Mouse (Mus musculus): ENCODE data around the gene Nav2.

Nav2 gene

DNA sequence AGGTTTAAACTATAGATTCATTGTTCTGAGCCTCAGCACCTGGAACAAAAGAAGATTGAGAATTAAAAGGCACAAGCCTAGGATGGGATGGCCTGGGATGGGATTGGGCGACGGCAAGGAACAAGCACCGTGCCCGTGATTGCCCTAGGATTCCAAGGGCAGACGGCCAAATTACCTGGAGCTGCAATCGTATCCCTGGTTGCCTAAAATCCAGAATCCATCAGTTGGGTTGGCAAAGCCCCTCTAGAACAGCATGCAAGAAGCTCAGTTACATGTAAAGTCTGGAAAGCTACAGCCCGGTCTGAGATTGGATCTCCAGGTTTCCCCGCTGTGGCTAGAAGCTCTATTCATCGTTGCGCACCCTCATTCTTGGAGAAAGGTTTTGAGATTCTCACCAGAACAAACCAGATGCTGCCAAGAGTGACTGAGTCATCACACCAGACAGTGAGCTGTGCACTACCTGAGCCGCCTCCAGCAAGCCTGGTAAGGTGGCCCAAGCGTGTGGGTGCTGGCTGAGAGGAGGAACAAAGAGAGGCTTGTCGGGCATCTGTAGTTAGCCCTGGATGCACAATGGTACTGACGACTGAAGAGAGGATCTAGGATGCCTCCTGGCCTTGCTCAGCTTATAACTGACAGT, 531.9 kb downstream of the Nav2 start:
- DNase-seq (ENCODE audit: low read depth, low spot score) = no peak

DNA sequence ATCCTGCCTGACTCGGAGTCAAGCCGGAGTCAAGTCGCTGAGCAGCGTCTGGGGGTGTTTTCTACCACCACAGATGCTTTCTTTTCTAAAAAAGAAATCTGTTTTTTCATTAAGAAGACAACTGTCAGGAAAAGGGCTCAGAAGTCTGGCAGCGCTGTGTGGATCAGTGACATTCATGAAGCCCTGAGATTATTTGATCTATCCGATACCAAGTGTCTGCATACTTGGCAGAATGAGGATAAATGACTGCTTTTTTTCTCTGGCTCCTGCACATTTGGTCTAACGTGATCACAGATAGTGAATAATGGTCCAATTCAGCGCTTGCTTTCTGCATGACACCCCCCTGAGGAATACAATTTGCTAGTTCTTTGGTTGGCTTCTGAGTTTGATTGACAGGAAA, 533.7 kb downstream of the Nav2 start:
- no peak for DNase-seq (ENCODE audit: low read depth, low spot score)

DNA sequence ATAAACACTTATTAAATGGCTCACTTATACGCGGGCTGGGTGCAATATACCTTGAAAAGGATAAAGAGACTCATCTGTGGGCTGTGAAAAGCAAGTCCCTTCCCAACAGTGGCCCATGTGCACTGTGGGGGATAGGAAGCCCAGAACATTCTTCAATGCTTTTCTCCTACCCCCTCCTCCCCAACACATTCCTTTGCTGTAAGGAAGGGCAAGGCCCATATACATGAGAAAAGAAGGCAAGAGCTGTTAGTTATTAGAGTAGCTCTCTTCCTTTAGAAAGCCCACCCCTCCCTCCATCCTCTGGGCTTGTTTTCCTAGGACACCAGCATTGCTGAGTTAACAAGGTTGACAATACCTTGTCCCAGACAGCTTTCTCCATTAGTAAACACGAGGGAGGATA, 540.1 kb downstream of the Nav2 start:
- DNase-seq (ENCODE audit: low read depth, low spot score) = no peak

DNA sequence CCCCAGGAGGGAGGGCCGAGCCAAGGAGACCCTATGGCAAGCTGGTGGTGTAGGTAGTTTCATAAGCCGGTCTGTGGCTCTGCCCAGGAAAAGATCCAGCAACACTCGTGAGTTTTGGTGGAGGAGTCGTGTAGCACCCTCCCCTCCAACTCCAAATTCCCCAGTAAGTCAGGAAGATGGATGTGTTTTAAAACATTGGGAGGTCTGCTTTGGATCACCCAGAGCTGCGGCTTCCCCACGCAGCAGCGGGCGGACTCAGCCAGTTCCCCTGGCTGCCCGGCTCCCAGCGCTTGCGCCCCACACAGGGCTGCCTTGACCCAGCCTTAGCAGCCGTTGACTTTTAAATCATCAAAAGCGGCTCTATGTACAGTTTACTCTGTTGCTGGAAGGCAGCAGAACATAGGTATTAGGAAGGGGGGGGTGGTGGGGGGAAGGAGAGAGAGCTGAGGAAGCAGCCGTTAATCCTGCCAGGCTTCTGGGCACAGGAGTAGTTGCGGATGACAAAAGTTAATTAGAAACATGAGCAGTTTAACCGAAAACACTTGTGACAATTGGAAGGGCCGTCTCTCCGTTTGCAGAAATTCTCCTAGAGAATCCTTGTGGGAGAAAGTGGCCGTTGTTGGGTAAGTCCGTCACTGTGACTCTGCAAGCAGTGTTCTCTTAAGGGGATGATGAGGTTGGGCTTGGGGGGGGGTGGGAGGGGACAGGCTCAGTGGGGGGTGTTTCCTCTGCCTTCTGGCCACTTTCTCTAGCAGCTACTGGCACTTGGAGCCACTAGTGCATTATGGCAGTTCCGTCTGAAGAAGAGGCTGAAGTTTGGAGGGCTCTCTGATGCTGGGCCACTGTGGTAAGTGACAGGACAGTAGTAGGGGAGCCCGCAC, 542.0 kb downstream of the Nav2 start:
- DNase-seq (ENCODE audit: low read depth, low spot score) = no peak

DNA sequence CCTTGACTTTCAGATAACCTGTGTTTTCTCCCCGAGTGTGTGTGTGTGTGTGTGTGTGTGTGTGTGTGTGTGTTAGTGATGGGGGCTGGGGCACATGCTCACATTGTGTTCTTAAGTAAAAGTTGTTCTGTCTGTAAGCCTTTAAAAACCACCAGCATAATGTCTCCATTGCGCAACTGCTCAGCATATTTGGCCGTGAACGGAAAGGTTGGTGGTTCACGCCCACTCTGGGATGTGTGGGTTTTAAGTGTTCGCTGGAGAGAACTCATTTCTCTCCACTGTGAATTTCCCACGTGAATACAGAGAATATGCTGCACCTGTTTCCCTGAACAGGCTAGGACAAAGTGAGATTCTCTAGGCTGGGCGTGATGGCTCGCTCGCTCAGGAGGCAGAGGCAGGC, 542.7 kb downstream of the Nav2 start:
- DNase-seq (ENCODE audit: low read depth, low spot score) = peak; percentile 36

DNA sequence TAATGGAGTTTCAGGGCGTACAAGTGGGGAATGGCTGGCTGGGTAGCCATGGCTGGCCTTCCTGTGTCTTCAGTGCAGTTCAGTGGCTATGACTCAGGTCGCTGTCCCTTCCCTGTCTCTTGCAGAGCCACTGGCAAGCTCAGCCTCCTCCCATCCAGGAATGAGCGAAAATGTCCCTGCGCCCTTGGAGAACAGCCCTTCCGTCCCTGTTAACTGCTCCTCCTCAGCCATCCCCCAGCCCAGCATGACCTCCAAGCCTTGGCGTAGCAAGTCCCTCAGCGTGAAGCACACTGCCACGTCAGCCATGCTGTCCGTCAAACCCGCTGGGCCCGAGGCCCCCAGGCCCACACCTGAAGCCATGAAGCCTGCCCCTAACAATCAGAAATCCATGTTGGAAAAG, 543.8 kb downstream of the Nav2 start:
- DNase-seq (ENCODE audit: low read depth, low spot score) = no peak

DNA sequence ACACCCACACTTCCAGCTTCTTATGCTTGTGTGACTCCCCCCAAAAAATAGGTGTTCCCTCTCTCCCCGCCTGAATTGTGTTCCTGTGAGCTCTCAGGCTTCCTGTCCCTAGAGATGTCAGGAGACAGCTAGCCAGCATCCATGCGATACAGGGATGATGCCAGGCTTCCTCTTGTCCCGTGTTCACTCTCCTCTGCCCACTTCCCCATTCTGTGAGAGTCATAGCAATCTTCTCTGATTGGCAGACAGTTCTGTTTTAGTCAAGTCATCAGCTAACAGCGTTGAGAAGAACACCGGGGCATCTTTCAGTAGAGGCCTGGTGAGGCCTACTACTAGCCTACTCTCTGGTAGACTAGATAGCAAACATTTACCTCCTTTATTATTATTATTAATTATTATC, 546.1 kb downstream of the Nav2 start:
- DNase-seq (ENCODE audit: low read depth, low spot score) = no peak

DNA sequence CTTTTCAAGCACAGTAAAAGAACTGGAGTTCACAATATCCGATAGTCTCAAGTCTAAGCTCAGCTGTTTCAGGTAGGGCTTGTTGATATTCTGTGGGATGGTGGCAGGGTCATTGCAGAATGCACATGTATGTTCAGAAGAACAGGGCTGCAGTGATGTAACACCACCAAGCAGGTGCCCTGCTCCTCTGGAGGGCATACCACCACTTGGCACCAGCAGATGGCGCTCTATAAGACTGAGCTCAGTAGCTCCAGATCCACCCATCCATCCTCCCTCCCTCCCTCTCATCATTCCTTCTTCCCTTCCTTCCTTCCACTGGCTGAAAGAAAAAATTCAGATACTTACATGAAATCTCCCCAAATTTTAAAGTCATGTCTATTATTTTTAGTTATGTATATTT, 547.6 kb downstream of the Nav2 start:
- DNase-seq (ENCODE audit: low read depth, low spot score) = peak; percentile 45

DNA sequence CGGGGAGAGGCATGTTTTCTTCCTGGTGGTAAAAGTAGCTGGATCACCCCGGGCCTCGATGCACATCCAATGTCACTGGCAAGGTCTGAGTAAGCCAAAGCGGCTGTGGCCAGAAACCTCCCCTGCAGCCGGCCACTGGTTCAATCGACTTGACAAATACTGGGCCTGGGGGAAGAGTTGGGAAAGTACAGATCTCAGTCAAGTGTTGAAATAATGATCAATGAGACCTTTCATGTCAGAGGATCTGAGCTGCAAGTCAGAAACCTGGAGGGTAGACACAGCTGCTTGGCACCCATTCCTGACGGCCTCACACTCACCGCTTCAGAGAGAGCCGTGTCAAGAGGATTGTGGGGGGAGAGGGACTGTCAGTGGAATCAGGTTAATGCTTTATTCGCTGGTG, 548.9 kb downstream of the Nav2 start:
- DNase-seq (ENCODE audit: low read depth, low spot score) = no peak

DNA sequence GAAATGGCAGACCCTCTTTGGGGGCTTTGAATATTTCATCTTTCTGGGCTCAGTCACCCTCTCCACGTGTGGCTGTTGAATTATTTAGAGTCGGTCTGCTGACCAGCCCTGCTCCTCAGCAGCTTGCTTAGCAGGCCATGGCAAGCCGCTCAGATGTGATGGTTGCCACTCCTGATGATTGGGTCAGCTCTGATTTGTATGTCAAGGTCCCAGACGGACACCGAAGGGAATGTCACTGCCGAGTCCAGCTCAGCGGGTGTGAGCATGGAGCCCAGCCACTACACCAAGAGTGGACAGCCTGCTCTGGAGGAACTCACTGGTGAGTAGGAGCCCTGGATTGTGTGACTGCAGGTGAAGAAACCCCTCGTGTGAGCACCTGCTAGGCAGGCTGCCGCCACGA, 549.4 kb downstream of the Nav2 start:
- DNase-seq (ENCODE audit: low read depth, low spot score) = no peak

DNA sequence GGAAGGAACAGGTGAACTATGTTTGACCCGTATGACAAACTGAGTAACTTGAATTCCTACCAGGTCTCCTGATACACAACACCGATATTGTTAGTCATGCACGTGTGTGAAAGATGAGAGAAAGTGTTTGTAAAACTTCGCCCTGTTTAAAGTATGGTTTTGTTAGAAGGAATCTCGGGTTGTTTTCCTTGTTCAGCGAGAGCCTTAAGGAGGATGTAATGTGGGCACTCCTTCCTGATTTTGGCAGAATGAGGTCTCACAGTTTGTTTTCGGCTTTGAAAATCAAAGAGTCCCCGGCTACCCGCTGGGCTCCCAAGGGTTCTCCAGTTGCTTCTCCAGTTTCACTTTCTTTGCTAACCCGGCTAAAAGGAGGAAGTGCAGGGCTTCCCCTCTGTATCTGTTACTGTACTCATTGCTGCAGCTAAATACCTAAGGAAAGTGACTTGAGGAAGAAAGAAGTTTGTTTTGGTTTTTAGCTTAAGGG, 553.9 kb downstream of the Nav2 start:
- peak; percentile 55 for DNase-seq (ENCODE audit: low read depth, low spot score)

DNA sequence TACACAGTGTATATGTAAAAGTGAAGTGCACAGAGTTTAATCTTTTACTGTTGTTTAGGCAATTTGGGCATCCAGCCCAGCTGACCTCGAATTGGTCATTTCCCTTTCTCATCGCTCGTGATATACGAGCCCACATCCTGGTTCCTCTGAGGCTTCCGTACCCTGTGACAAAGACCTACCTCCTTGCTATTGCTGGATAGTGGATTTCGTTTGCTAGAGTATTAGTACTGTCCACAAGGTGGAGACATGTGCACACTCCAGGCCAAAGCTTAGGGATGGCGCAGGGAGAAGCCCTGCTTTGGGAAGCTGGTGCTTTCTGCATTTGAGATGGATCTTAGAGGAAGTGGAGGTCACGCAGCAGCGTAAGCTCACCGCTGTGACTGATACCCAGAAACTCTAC, 559.3 kb downstream of the Nav2 start:
- peak; percentile 37 for DNase-seq (ENCODE audit: low read depth, low spot score)

DNA sequence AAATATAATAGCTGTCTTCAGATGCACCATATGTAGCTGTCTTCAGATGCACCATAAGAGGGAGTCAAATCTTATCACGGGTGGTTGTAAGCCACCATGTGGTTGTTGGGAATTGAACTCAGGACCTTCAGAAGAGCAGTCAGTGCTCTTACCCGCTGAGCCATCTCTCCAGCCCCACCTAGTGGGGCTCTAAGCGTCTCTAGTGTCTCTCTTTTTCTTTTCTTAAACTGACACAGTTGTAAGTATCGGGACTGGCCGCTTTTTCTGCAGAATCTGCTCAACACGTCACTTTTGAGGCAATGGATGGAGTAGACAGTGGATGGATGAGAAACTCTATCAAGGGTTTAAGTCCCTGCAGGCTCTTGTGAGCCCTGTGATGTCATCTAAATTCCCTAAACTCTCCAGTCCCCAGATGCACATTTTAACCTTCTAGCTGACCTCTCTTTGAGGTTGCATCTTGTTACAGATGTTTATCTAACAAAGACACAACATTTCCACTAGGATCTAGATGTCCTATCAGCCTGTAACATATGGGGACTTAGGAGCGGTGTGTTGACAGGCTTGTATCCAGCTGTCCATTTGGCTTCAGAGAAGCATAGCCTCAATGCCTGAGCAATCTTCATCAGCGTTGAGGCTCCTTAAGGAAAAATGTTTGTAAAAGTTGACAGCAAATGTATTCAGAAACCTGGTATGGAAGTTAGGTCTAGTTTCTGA, 560.1 kb downstream of the Nav2 start:
- no peak for DNase-seq (ENCODE audit: low read depth, low spot score)

DNA sequence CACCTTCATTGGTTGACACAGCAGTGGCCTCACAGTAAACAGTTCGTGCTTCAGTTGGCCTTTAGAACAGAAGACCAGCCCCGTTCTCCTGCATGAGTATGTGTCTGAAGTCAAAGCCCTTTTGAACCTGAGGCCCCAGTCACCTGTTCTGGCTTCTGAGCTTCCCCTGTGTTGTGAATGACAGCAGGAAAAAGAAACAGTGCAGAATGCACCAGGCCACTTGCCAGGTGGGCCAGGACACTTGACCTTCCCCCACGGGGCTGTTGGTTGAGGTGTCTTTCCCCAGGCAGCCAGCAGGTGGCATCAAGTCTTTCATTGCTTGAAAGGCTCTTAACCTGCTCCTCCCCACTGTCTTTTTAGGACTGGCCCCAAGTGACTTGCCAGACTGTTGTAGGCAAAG, 562.8 kb downstream of the Nav2 start:
- peak; percentile 32 for DNase-seq (ENCODE audit: low read depth, low spot score)

DNA sequence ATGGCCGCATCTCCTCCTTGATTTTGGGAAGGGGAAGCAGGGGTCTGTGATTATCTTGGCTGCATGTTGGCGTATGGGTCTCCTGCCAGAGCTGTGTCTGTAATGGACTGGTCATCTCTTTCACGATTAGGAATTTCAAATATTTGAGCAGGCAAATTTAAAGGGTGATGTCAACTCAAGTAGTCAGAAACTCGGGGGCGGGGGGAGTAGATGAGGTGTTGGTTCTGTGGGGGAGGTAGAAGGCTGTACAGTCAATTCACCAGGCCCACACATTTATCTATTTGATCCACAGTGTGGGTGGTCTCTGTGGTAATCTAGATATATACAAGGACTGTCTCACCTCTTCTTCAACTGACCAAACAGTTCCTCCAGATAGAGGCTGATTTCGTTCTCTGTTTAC, 566.8 kb downstream of the Nav2 start:
- DNase-seq (ENCODE audit: low read depth, low spot score) = no peak

DNA sequence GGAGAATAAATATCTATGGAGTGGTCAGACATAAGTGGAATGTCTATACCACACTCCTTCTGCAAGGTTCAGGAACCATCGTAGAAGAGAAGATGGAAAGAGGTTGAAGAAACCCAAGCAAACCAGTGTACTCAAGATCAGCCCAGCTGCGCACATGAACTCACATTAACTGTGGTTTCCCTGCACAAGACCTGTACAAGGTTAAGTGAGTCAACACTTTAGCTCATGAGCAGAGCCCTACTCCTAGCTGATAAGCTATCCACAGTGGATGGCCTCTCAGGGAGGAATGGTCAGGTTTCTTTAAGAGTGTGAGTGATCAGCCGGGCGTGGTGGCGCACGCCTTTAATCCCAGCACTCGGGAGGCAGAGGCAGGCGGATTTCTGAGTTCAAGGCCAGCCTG, 567.6 kb downstream of the Nav2 start:
- no peak for DNase-seq (ENCODE audit: low read depth, low spot score)

DNA sequence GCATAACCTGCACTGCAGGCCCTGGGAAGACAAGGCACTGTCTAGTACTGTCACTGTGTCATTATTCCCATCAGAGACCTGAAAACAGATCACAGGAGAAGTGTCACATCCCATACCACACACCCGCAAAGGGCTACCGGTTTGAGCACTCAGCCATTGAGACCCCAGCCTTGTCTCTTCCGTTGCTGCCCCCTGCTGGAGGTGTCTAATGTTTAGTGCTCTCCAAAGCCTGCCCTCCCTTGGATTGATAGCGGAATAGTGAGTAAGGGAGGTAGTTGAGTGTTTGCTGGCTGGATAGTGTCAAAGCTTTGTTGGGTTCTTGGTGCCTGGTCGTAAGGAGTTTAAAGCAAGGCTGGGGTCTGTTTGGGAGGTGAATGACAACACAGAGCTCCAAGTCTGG, 568.1 kb downstream of the Nav2 start:
- DNase-seq (ENCODE audit: low read depth, low spot score) = peak; percentile 23

DNA sequence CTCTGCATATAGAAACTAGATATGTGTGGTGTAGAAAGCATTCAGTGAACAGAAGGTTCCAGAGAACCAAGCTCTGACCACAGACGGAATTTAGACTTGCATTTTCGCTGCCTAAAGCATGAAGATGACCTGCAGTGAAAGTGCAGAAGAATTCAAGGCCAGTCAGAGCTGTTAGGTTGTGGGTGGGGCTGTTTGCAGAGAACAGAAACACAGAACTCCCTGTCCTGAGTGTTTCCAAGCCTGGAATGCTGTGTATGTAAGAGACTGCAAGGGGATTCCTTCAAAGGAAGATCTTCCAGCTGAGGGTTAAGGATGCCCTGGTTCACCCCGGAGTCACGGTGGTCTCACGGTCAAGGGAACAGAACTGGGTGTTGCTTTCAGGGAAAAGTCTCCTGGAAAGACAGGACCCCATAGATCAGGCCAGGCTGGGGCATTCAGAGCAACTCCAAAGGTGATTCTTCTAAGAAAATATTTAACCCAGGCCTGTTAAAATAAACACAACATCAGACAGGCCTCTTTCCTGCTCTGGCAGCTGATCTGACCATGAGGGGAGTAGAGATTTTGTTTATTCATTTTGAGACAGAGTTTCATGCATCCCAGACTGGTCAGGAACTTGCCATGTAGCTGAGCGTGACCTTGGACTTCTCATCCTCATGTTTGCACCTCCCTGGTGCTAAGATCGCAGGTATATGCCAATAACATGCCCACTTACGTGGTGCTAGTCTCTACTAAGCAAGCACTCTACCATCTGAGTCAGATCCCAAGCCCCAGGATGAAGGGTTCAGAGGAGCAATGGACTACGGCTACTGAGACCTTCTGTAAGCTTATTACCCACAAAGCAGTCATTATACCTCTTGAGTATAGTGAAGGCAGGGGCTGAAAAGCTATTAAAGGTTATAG, 568.8 kb downstream of the Nav2 start:
- no peak for DNase-seq (ENCODE audit: low read depth, low spot score)

DNA sequence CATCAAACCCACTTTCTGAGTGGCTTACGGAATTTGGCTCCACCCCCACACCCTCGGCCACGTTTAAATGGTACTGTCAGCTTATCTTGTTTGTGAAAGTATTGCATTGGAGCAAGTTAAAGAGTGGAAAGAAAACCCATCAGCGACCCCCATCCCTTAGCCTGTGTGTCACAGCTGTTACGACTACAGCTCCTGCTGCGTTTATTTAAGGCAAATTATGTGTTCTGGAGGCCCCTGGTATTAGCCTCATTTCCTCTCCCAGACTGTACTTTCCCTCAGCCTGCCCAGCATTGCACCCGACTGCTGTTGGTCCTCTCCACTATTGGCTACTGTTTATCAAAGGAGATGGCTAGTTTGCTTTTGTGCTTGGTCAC, 569.4 kb downstream of the Nav2 start:
- no peak for DNase-seq (ENCODE audit: low read depth, low spot score)

DNA sequence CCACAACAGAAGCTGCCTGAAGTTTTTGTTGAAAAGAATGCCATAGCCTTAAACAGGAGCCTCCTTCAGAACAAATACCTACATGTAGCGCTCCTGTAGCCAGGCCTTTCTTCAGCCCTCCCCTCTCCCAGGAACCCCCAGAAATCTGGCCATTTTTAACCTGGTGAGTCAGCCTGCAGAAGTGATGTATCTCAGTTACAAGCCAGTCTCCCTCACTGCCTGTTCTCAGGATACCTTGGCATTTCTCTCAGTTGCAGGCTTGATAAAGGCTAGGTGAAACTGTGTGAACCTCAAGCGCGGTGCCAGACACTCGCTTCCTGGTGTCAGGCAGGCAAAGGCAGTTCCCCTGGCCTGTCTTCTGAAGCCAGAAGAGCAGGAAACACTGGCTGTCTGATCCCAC, 570.4 kb downstream of the Nav2 start:
- DNase-seq (ENCODE audit: low read depth, low spot score) = no peak

DNA sequence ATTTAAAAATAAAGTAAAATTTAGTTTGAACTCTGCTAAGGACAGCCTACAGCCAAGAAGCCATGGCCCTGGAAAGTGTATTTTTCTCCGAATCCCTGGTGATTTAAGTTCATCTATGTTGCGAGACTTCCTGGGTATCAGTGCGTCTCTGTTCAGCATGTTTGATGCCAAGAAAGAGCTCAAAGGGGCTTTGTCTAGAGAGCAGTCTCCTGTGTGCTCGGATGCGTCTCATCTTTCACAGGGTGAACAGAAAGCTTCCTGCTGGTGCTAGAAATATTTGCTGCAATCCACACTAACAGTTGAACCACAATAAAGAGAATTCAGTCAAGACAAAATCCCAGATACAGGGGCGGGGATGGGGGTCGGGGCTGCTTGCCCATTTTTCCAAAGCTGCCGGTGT, 572.4 kb downstream of the Nav2 start:
- DNase-seq (ENCODE audit: low read depth, low spot score) = no peak
